Mouse (Mus musculus) testis, adult 2 months (tissue): ENCODE results near the gene Nlrx1.

ENCODE experiments used
- CTCF ChIP-seq: fragments of 200-500 bp; IDR thresholded peaks from 2 replicates; pipeline ENCODE4 v1.5.1; 2012; ENCODE audit warnings: low read depth, mild to moderate bottlenecking, inconsistent platforms, low read length, moderate library complexity; ENCODE audit not compliant: control insufficient read depth, insufficient read depth, insufficient replicate concordance
- POLR2A ChIP-seq: fragments of 200-500 bp; IDR thresholded peaks from 2 replicates; pipeline ENCODE4 v1.6.1; 2012; ENCODE audit warnings: low read depth, mild to moderate bottlenecking, inconsistent platforms, low read length, moderate library complexity; ENCODE audit not compliant: control insufficient read depth

- no peak for TF ChIP-seq CTCF
- TF ChIP-seq POLR2A, result no peak
Observed at GRCm38 (mm10) chr9:44225993-44226392, 42.4 kb downstream of the Nlrx1 start.
